Mouse (Mus musculus): Measurements from ENCODE around the gene Tpst2. TPM values are rescaled to one million over a fixed set of nuclear protein-coding genes. Genes with fewer than 3 reads are reported as not detected.

Gene Tpst2
- polyA plus RNA-seq, 1 experiment from 2014 or later, result 35.6 TPM

- H3K36me3 ChIP-seq (ENCODE audit: control insufficient read depth, insufficient read depth, low read length), result no peaks in the 10 kb centered on the region
- no peak overlapping the region for H3K4me3 ChIP-seq (ENCODE audit: low read length)
- 89% methylated on average over 11 of the region's 11 CpGs for WGBS
- H3K27me3 ChIP-seq (replicated peaks; ENCODE audit: control insufficient read depth, insufficient read depth, low read length), result no peaks in the 10 kb centered on the region
- no peak overlapping the region for H3K9ac ChIP-seq (ENCODE audit: low read depth, low read length)
- no peak for ATAC-seq
- no peak overlapping the region for H3K27ac ChIP-seq (ENCODE audit: low read depth, low read length)
- H3K4me2 ChIP-seq (ENCODE audit: low read length), result no peak overlapping the region
- no peaks in the 10 kb centered on the region for H3K9me3 ChIP-seq (ENCODE audit: control insufficient read depth, low read length)
- H3K4me1 ChIP-seq (ENCODE audit: control insufficient read depth, insufficient read depth, low read depth, low read length), result no peaks in the 10 kb centered on the region
These were observed 27.4 kb upstream of the Tpst2 start for GRCm38 (mm10) chr5:112249106-112249505.

- ATAC-seq, result no peak
- H3K9ac ChIP-seq (ENCODE audit: low read depth, low read length), result no peak within 1 kb of the TSS
- WGBS, result 73% methylated on average over 2 of the region's 2 CpGs
- H3K27me3 ChIP-seq (replicated peaks; ENCODE audit: control insufficient read depth, insufficient read depth, low read length), result no peaks in the 10 kb centered on the region
- H3K4me2 ChIP-seq (ENCODE audit: low read length), result no peak within 1 kb of the TSS
- no peaks in the 10 kb centered on the region for H3K9me3 ChIP-seq (ENCODE audit: control insufficient read depth, low read length)
- H3K36me3 ChIP-seq (ENCODE audit: control insufficient read depth, insufficient read depth, low read length), result no peaks in the 10 kb centered on the region
- no peak within 1 kb of the TSS for H3K4me3 ChIP-seq (ENCODE audit: low read length)
- peaks cover 7% of the 10 kb centered on the region; the same call in 1 of the 2 replicates for H3K4me1 ChIP-seq (ENCODE audit: control insufficient read depth, insufficient read depth, low read depth, low read length)
- no peak within 1 kb of the TSS for H3K27ac ChIP-seq (ENCODE audit: low read depth, low read length)
These were observed 24.1 kb upstream of the Tpst2 start, which contains the start of gene Cryba4 for GRCm38 (mm10) chr5:112252400-112252799. Gene Cryba4 (minus strand): TSS chr5:112252518.

- WGBS, result 30% methylated on average over 8 of the region's 8 CpGs
- no peak for ATAC-seq
- peaks cover 7% of the 10 kb centered on the region; the same call in 1 of the 2 replicates for H3K4me1 ChIP-seq (ENCODE audit: control insufficient read depth, insufficient read depth, low read depth, low read length)
- no peaks in the 10 kb centered on the region for H3K9me3 ChIP-seq (ENCODE audit: control insufficient read depth, low read length)
- H3K27me3 ChIP-seq (replicated peaks; ENCODE audit: control insufficient read depth, insufficient read depth, low read length), result no peaks in the 10 kb centered on the region
- no peaks in the 10 kb centered on the region for H3K36me3 ChIP-seq (ENCODE audit: control insufficient read depth, insufficient read depth, low read length)
- H3K9ac ChIP-seq (ENCODE audit: low read depth, low read length), result no peak overlapping the region
- H3K4me3 ChIP-seq (ENCODE audit: low read length), result no peak overlapping the region
- H3K27ac ChIP-seq (ENCODE audit: low read depth, low read length), result no peak overlapping the region
- no peak overlapping the region for H3K4me2 ChIP-seq (ENCODE audit: low read length)
These were observed 23.3 kb upstream of the Tpst2 start for GRCm38 (mm10) chr5:112253169-112253568.

- no peak overlapping the region for H3K4me3 ChIP-seq (ENCODE audit: low read length)
- H3K4me1 ChIP-seq (ENCODE audit: control insufficient read depth, insufficient read depth, low read depth, low read length), result peaks cover 7% of the 10 kb centered on the region; the same call in 1 of the 2 replicates
- no peaks in the 10 kb centered on the region for H3K36me3 ChIP-seq (ENCODE audit: control insufficient read depth, insufficient read depth, low read length)
- H3K27me3 ChIP-seq (replicated peaks; ENCODE audit: control insufficient read depth, insufficient read depth, low read length), result no peaks in the 10 kb centered on the region
- H3K9ac ChIP-seq (ENCODE audit: low read depth, low read length), result no peak overlapping the region
- ATAC-seq, result peak; percentile 76
- H3K4me2 ChIP-seq (ENCODE audit: low read length), result no peak overlapping the region
- H3K27ac ChIP-seq (ENCODE audit: low read depth, low read length), result peak overlapping the region; percentile 44; the same call in 1 of the 2 replicates
- WGBS, result 47% methylated on average over 7 of the region's 7 CpGs
- H3K9me3 ChIP-seq (ENCODE audit: control insufficient read depth, low read length), result no peaks in the 10 kb centered on the region
These were observed 22.1 kb upstream of the Tpst2 start for GRCm38 (mm10) chr5:112254282-112254806.

- H3K27me3 ChIP-seq (replicated peaks; ENCODE audit: control insufficient read depth, insufficient read depth, low read length), result no peaks in the 10 kb centered on the region
- H3K4me2 ChIP-seq (ENCODE audit: low read length), result no peak within 1 kb of the TSS
- H3K27ac ChIP-seq (ENCODE audit: low read depth, low read length), result peak within 1 kb of the TSS; percentile 44; the same call in 1 of the 2 replicates
- H3K9ac ChIP-seq (ENCODE audit: low read depth, low read length), result no peak within 1 kb of the TSS
- 28% methylated on average over 3 of the region's 3 CpGs for WGBS
- H3K9me3 ChIP-seq (ENCODE audit: control insufficient read depth, low read length), result no peaks in the 10 kb centered on the region
- no peak within 1 kb of the TSS for H3K4me3 ChIP-seq (ENCODE audit: low read length)
- H3K36me3 ChIP-seq (ENCODE audit: control insufficient read depth, insufficient read depth, low read length), result no peaks in the 10 kb centered on the region
- peaks cover 7% of the 10 kb centered on the region; the same call in 1 of the 2 replicates for H3K4me1 ChIP-seq (ENCODE audit: control insufficient read depth, insufficient read depth, low read depth, low read length)
- ATAC-seq, result 0 out of 2 replicates have a peak, but pooled peaks have one; percentile 29
These were observed 21.1 kb upstream of the Tpst2 start, which contains the start of gene Crybb1 for GRCm38 (mm10) chr5:112255426-112255825. Gene Crybb1 (plus strand): TSS chr5:112255815.

- Histone ChIP-seq H3K27ac (ENCODE audit: low read depth, low read length) (no peak overlapping the region), H3K9ac (ENCODE audit: low read depth, low read length) (no peak overlapping the region), H3K27me3 (replicated peaks; ENCODE audit: control insufficient read depth, insufficient read depth, low read length) (no peaks in the 10 kb centered on the region), H3K4me1 (ENCODE audit: control insufficient read depth, insufficient read depth, low read depth, low read length) (peaks cover 7% of the 10 kb centered on the region; the same call in 1 of the 2 replicates), H3K4me3 (ENCODE audit: low read length) (no peak overlapping the region), H3K36me3 (ENCODE audit: control insufficient read depth, insufficient read depth, low read length) (no peaks in the 10 kb centered on the region), H3K9me3 (ENCODE audit: control insufficient read depth, low read length) (no peaks in the 10 kb centered on the region), H3K4me2 (ENCODE audit: low read length) (no peak overlapping the region)
- ATAC-seq, result no peak
- WGBS, result 74% methylated on average over 9 of the region's 9 CpGs
These were observed 20.0 kb upstream of the Tpst2 start for GRCm38 (mm10) chr5:112256457-112256856.

- no peak for ATAC-seq
These were observed 18.6 kb upstream of the Tpst2 start for GRCm38 (mm10) chr5:112257896-112258295.

GRCm38 (mm10) chr5:112259862-112260650 is 16.4 kb upstream of the Tpst2 start:
- 89% methylated on average over 16 of the region's 16 CpGs for WGBS
- no peak for ATAC-seq
- no peaks in the 10 kb centered on the region for H3K36me3 ChIP-seq (ENCODE audit: control insufficient read depth, insufficient read depth, low read length)
- no peak overlapping the region for H3K27ac ChIP-seq (ENCODE audit: low read depth, low read length)
- peaks cover 7% of the 10 kb centered on the region; the same call in 1 of the 2 replicates for H3K4me1 ChIP-seq (ENCODE audit: control insufficient read depth, insufficient read depth, low read depth, low read length)
- no peak overlapping the region for H3K4me2 ChIP-seq (ENCODE audit: low read length)
- H3K27me3 ChIP-seq (replicated peaks; ENCODE audit: control insufficient read depth, insufficient read depth, low read length), result no peaks in the 10 kb centered on the region
- no peak overlapping the region for H3K4me3 ChIP-seq (ENCODE audit: low read length)
- H3K9me3 ChIP-seq (ENCODE audit: control insufficient read depth, low read length), result no peaks in the 10 kb centered on the region
- H3K9ac ChIP-seq (ENCODE audit: low read depth, low read length), result no peak overlapping the region

More at GRCm38 (mm10) chr5:112257896-112258295, 18.6 kb upstream of the Tpst2 start:
- Histone ChIP-seq H3K9me3 (ENCODE audit: control insufficient read depth, low read length) (no peaks in the 10 kb centered on the region), H3K9ac (ENCODE audit: low read depth, low read length) (no peak overlapping the region), H3K4me1 (ENCODE audit: control insufficient read depth, insufficient read depth, low read depth, low read length) (peaks cover 7% of the 10 kb centered on the region; the same call in 1 of the 2 replicates), H3K36me3 (ENCODE audit: control insufficient read depth, insufficient read depth, low read length) (no peaks in the 10 kb centered on the region), H3K4me3 (ENCODE audit: low read length) (no peak overlapping the region), H3K4me2 (ENCODE audit: low read length) (no peak overlapping the region), H3K27ac (ENCODE audit: low read depth, low read length) (no peak overlapping the region), H3K27me3 (replicated peaks; ENCODE audit: control insufficient read depth, insufficient read depth, low read length) (no peaks in the 10 kb centered on the region)
- WGBS, result 88% methylated on average over 3 of the region's 3 CpGs

- H3K9me3 ChIP-seq (ENCODE audit: control insufficient read depth, low read length), result no peaks in the 10 kb centered on the region
- H3K9ac ChIP-seq (ENCODE audit: low read depth, low read length), result no peak overlapping the region
- H3K4me1 ChIP-seq (ENCODE audit: control insufficient read depth, insufficient read depth, low read depth, low read length), result peaks cover 3% of the 10 kb centered on the region; the same call in 1 of the 2 replicates
- ATAC-seq, result no peak
- H3K36me3 ChIP-seq (ENCODE audit: control insufficient read depth, insufficient read depth, low read length), result no peaks in the 10 kb centered on the region
- H3K27ac ChIP-seq (ENCODE audit: low read depth, low read length), result no peak overlapping the region
- no peaks in the 10 kb centered on the region for H3K27me3 ChIP-seq (replicated peaks; ENCODE audit: control insufficient read depth, insufficient read depth, low read length)
- 80% methylated on average over 3 of the region's 3 CpGs for WGBS
- no peak overlapping the region for H3K4me3 ChIP-seq (ENCODE audit: low read length)
- H3K4me2 ChIP-seq (ENCODE audit: low read length), result no peak overlapping the region
These were observed 15.7 kb upstream of the Tpst2 start for GRCm38 (mm10) chr5:112260818-112261217.

Measured in hindbrain, embryonic 16.5 days (tissue).